Mouse (Mus musculus) erythroblast, embryonic 14.5 days (primary cell): ENCODE measurements around the gene Ppa1.

Experiments used
- GATA1 ChIP-seq: IDR thresholded peaks from 2 replicates; pipeline ENCODE4 v1.6.1; 2012; ENCODE audit warnings: low read length, inconsistent platforms, mixed read lengths
- TAL1 ChIP-seq: IDR thresholded peaks from 3 replicates; pipeline ENCODE4 v1.6.1; 2012; ENCODE audit warnings: low read length, inconsistent platforms, mixed read lengths

DNA sequence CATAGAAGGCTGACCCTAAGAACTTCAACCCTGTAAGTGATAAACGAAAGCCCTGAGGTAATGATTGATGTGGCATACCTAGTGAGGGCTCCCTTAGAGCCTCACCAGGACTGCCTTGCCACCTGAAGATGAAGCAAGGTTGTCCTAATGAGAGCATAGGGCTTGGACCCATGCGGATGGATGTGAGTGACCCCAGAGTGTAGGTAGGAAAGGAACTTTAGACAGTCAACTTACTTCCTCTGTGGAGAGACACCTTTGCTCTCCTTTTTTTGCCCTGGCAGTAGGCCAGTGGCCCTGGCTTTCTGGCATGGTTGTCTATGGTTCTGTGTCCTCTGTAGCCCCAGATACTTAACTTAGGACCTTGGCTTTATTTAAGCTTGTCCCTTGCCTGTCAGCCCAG, 48.7 kb downstream of the Ppa1 start:
- TF ChIP-seq TAL1 (no peak), GATA1 (no peak)
